Mouse (Mus musculus) gastrocnemius, adult 18-20 months (tissue): ENCODE measurements at regions not wholly inside any gene's neighbourhood (a gene's known extent, or its start where the extent isn't known, plus 50 kb on each side); places are given as distances from the start of the nearest gene placed in this dataset.

ENCODE experiments used
- DNase-seq: peaks from one replicate; pipeline ENCODE4 v3.0.0; 2021; ENCODE audit warnings: low spot score

- no peak for DNase-seq
Observed at GRCm38 (mm10) chr12:26789336-26789846, 320.4 kb downstream of the Cmpk2 start.

- DNase-seq = no peak
Observed at GRCm38 (mm10) chr12:26785550-26785949, 316.5 kb downstream of the Cmpk2 start.

GRCm38 (mm10) chr12:26784426-26784825, 315.4 kb downstream of the Cmpk2 start:
- no peak for DNase-seq

- DNase-seq = no peak
Observed at GRCm38 (mm10) chr12:26783800-26784199, 314.8 kb downstream of the Cmpk2 start.

- no peak for DNase-seq
Observed at GRCm38 (mm10) chr12:26781537-26781936, 312.5 kb downstream of the Cmpk2 start.

GRCm38 (mm10) chr12:26778796-26779195, 309.8 kb downstream of the Cmpk2 start:
- no peak for DNase-seq

GRCm38 (mm10) chr12:26776986-26777385, 308.0 kb downstream of the Cmpk2 start:
- DNase-seq = no peak

- no peak for DNase-seq
Observed at GRCm38 (mm10) chr12:26774016-26774415, 305.0 kb downstream of the Cmpk2 start.

GRCm38 (mm10) chr12:26770753-26771583, 302.0 kb downstream of the Cmpk2 start:
- DNase-seq = no peak

GRCm38 (mm10) chr12:26767551-26767950, 298.5 kb downstream of the Cmpk2 start:
- no peak for DNase-seq

GRCm38 (mm10) chr12:26758657-26759325, 289.8 kb downstream of the Cmpk2 start:
- DNase-seq = no peak

- DNase-seq = no peak
Observed at GRCm38 (mm10) chr12:26756284-26756683, 287.3 kb downstream of the Cmpk2 start.

- no peak for DNase-seq
Observed at GRCm38 (mm10) chr12:26754611-26755010, 285.6 kb downstream of the Cmpk2 start.

- DNase-seq = no peak
Observed at GRCm38 (mm10) chr12:26734558-26734897, 265.5 kb downstream of the Cmpk2 start.

GRCm38 (mm10) chr12:26733822-26734557, 265.0 kb downstream of the Cmpk2 start:
- no peak for DNase-seq

- DNase-seq = no peak
Observed at GRCm38 (mm10) chr12:26723399-26723798, 254.4 kb downstream of the Cmpk2 start.

GRCm38 (mm10) chr12:26698838-26699237, 229.8 kb downstream of the Cmpk2 start:
- DNase-seq = no peak

GRCm38 (mm10) chr12:26688048-26688447, 219.0 kb downstream of the Cmpk2 start:
- no peak for DNase-seq

- DNase-seq = no peak
Observed at GRCm38 (mm10) chr12:26680568-26680947, 211.6 kb downstream of the Cmpk2 start.

- DNase-seq = no peak
Observed at GRCm38 (mm10) chr12:26679887-26680567, 211.0 kb downstream of the Cmpk2 start.

- no peak for DNase-seq
Observed at GRCm38 (mm10) chr12:26665466-26665865, 196.5 kb downstream of the Cmpk2 start.

GRCm38 (mm10) chr12:26654251-26654650, 185.2 kb downstream of the Cmpk2 start:
- no peak for DNase-seq
